Mouse (Mus musculus): ENCODE results near the gene Atxn10.

DNA sequence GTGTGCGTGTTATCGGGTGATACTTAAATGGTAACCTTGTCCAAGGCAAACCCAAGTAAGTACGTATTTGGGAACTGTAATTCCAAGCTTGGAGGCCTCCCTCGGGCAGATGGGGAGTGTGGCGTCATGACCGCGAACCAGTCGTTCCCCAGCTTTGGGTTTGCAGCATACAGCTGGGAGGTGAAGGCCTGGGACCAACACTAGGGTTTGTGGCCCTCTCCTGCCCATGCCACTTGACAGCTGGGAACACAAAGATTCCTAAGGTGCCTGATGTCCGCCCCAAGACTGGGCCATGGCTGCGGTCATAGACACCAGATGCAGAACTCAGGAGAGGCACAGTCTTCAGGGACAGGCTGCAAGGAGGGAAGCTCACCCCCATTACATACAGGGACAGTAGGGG lies 164.2 kb downstream of the Atxn10 start:
- TF ChIP-seq CTCF (IDR thresholded peaks at IDR 0.05; ENCODE audit: control insufficient read depth, insufficient read depth, low read length) (no peak), POLR2A (IDR thresholded peaks at IDR 0.05; ENCODE audit: borderline replicate concordance, control insufficient read depth, low read depth, low read length) (no peak)

Measured in bone marrow, adult 2 months (tissue).